Mouse (Mus musculus) midbrain, embryonic 14.5 days (tissue): ENCODE data around the gene Hoxb4. TPM values are rescaled to one million over a fixed set of nuclear protein-coding genes. Genes with fewer than 3 reads are reported as not detected.

Source experiments
- ATAC-seq: fragments of 200-750 bp; cut with Nextera tagmentation; 2 replicates; pipeline ENCODE4 v1.8.0; 2017; ENCODE audit warnings: moderate number of reproducible peaks, moderate library complexity; ENCODE audit not compliant: low FRiP score, low TSS enrichment
- DNase-seq: peaks from one replicate; pipeline ENCODE4 v3.0.0-alpha.2; 2015
- H3K27ac ChIP-seq: fragments of 300-500 bp; sonication (generic); replicated peaks from 2 replicates; pipeline ENCODE4 v1.5.1; 2014; ENCODE audit warnings: mild to moderate bottlenecking, low read depth, low read length, moderate library complexity
- H3K27me3 ChIP-seq: fragments of 300-500 bp; sonication (generic); 2 replicates; pipeline ENCODE4 v1.6.1; 2014; ENCODE audit warnings: low read length, control low read depth, mixed read lengths; ENCODE audit not compliant: control insufficient read depth, insufficient read depth
- H3K36me3 ChIP-seq: fragments of 300-500 bp; sonication (generic); 2 replicates; pipeline ENCODE4 v1.6.1; 2014; ENCODE audit warnings: low read length, control low read depth; ENCODE audit not compliant: control insufficient read depth, insufficient read depth
- H3K4me1 ChIP-seq: fragments of 300-500 bp; sonication (generic); 2 replicates; pipeline ENCODE4 v1.6.1; 2014; ENCODE audit warnings: mild to moderate bottlenecking, antibody characterized with exemption, low read length, control low read depth; ENCODE audit not compliant: control insufficient read depth, insufficient read depth
- H3K4me2 ChIP-seq: fragments of 300-500 bp; sonication (generic); 2 replicates; pipeline ENCODE4 v1.6.1; 2014; ENCODE audit warnings: mild to moderate bottlenecking, low read length, moderate library complexity
- H3K4me3 ChIP-seq: fragments of 300-500 bp; sonication (generic); replicated peaks from 2 replicates; pipeline ENCODE4 v1.5.1; 2014; ENCODE audit warnings: low read depth, low read length
- H3K9ac ChIP-seq: fragments of 300-500 bp; sonication (generic); replicated peaks from 2 replicates; pipeline ENCODE4 v1.6.1; 2014; ENCODE audit warnings: mild to moderate bottlenecking, low read length, moderate library complexity
- H3K9me3 ChIP-seq: fragments of 300-500 bp; sonication (generic); 2 replicates; pipeline ENCODE4 v1.6.1; 2016; ENCODE audit warnings: low read length, control low read depth, mixed read lengths; ENCODE audit not compliant: control insufficient read depth
- WGBS: fragments of 180-500 bp; shearing (Covaris S2); extraction: QIAGEN DNeasy Blood & Tissue Kit; methylation state at CpG from one replicate; pipeline ENCODE4 v1.1.7; 2014; 5-methylcytosine and 5-hydroxymethylcytosine counted together
- polyA plus RNA-seq: library from polyadenylated mRNA; unstranded; fragments of >200 nt; fragmentation: Nextera tagmentation; extraction: Ambion mirVana; gene quantifications from 2 replicates; pipeline ENCODE4 v1.2.1, GENCODE M21; 2014

Hoxb4 gene
- polyA plus RNA-seq, 1 experiment from 2014 or later = not detected

DNA sequence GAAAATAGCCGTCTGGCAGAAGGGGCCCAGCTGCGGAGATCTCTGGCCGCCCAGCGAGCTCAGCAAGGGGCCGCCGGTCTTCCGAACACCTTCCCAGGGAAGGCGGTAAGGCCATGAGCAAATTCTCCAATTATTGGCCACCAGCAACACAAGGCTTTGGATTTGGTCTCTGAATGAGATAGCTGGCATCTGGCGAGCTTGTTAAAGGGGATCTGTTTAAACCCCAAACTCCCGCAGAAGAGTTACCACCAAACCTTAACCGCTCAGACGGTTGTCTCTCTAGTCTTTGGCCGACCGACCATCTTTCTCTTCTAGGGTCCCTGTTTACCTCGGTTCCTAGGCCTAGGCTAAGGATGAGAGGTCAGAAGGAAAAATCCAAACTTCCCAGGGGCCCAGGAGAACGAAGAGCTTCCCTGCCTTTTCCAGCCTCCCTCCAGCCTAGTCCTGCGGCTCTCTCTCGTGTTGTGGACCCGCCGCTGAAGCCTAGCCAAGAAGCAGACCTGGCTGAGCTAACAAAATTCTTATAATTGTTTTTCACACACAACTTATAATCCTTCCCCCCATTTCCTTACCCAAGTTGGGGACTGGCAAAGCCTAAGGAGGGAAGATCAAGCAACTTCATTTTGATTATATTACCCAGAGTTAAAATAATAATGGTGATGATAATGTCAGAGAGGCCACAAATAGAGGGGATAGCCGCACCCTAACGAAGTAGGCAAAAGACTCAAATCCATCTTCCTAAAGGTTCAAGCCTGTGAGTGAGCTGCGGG is 15.5 kb upstream of the Hoxb4 start:
- DNase-seq (no peak), ATAC-seq (no peak)
- Histone ChIP-seq H3K9me3 (no peaks in the 10 kb centered on the region), H3K4me1 (no peaks in the 10 kb centered on the region), H3K4me2 (no peak overlapping the region), H3K36me3 (no peaks in the 10 kb centered on the region), H3K4me3 (no peak overlapping the region), H3K27me3 (peaks cover 100% of the 10 kb centered on the region), H3K27ac (no peak overlapping the region), H3K9ac (no peak overlapping the region)
- WGBS = 3% methylated on average over 23 of the region's 23 CpGs

DNA sequence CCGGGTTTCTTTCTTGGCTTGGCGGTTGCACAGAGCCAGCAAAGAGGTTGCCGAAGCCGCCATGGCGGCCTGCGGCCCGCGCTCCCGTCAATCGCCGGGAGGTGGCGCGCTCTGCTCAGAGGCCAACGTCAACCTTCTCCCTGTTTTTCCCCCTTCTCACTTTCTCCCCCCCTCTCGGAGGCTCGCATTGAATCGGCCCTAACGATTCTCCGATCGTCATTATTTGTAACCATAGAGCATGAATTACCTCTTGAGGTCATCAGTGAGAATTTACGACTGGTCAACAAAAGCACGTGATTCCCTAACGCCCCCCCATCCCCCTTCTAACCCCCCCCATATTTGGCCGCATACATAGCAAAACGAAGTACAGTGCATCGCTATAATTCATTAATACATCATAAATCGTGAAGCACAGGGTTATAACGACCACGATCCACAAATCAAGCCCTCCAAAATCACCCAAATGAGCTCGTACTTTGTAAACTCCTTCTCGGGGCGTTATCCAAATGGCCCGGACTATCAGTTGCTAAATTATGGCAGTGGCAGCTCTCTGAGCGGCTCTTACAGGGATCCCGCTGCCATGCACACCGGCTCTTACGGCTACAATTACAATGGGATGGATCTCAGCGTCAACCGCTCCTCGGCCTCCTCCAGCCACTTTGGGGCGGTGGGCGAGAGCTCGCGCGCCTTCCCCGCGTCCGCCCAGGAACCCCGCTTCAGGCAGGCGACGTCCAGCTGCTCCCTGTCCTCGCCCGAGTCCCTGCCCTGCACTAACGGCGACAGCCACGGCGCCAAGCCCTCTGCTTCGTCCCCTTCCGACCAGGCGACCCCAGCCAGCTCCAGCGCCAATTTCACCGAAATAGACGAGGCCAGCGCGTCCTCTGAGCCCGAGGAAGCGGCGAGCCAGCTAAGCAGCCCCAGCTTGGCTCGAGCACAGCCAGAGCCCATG is 14.6 kb upstream of the Hoxb4 start, which contains the start of gene Hoxb5:
Gene Hoxb5 (plus strand): TSS at position 186 of the 949 bp plus-strand sequence.
- H3K9ac ChIP-seq = no peak within 1 kb of the TSS
- DNase-seq = peak; percentile 83
- H3K4me1 ChIP-seq = no peaks in the 10 kb centered on the region
- no peak within 1 kb of the TSS for H3K27ac ChIP-seq
- H3K9me3 ChIP-seq = no peaks in the 10 kb centered on the region
- peaks cover 100% of the 10 kb centered on the region for H3K27me3 ChIP-seq
- H3K4me2 ChIP-seq = no peak within 1 kb of the TSS
- H3K4me3 ChIP-seq = no peak within 1 kb of the TSS
- H3K36me3 ChIP-seq = no peaks in the 10 kb centered on the region
- 1% methylated on average over 69 of the region's 69 CpGs for WGBS
- ATAC-seq = no peak

GRCm38 (mm10) chr11:96304381-96305195 is 13.5 kb upstream of the Hoxb4 start:
- no peak overlapping the region for H3K27ac ChIP-seq
- H3K36me3 ChIP-seq = no peaks in the 10 kb centered on the region
- no peaks in the 10 kb centered on the region for H3K9me3 ChIP-seq
- H3K27me3 ChIP-seq = peaks cover 100% of the 10 kb centered on the region
- 2% methylated on average over 38 of the region's 38 CpGs for WGBS
- H3K4me3 ChIP-seq = no peak overlapping the region
- no peak overlapping the region for H3K4me2 ChIP-seq
- H3K4me1 ChIP-seq = no peaks in the 10 kb centered on the region
- ATAC-seq = no peak
- H3K9ac ChIP-seq = no peak overlapping the region
- no peak for DNase-seq

GRCm38 (mm10) chr11:96305505-96306182 is 12.4 kb upstream of the Hoxb4 start:
- ATAC-seq (no peak), DNase-seq (no peak)
- Histone ChIP-seq H3K4me2 (no peak overlapping the region), H3K4me1 (no peaks in the 10 kb centered on the region), H3K4me3 (no peak overlapping the region), H3K9ac (no peak overlapping the region), H3K9me3 (no peaks in the 10 kb centered on the region), H3K27ac (no peak overlapping the region), H3K36me3 (no peaks in the 10 kb centered on the region), H3K27me3 (peaks cover 100% of the 10 kb centered on the region)
- WGBS = 15% methylated on average over 6 of the region's 6 CpGs

DNA sequence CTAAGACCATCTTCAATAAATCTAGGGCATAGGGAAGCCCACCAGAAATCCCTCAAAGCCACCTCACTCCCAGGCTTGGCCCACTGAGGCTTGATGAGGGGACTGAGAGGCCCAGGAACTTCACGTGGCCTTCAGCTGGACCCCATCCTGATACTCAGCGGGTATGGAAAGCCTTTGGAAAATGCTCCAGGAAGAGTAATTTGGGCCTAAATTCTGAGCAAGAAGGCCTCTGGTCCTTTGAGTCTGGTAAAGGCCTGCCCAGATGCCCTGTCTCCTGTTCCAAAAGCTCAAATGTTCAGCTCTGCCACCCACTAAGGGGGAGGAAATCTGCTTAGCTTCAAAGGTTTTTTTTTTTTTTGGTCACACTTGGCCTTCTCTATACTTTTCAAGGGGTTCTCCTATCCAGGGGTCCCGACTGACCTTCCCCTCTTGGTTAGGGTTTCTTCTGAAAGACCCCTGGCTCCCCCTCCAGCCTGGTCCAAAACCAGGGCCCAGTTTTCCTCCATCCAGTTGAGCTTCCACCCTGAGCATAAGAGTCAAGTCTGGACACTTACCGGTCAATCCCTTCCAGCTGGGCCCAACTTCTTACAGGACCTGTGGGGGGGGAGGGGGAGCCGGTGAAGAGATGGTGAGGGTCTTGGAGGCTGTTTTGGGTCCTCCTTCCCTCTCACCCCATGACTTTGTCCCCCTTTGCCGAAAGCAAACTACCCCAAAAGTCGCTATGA is 11.7 kb upstream of the Hoxb4 start:
- no peak overlapping the region for H3K4me3 ChIP-seq

DNA sequence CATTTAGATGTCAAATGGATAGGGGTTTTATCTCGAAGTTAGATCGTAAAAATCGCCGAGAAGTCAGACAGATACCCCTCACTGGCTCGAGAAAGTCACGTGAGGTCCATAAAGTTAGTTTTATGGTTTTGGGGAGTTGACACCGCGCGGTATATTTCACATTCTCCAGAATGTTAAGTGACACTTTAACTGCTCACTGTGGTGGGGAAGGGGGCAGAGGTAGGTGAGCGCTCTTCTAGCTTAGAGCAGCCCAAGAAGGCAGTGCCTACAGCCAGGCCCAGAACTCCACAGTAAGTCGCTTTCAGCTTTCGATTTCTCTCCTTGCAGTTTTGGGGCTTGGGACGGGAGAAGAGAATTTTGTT is 11.2 kb upstream of the Hoxb4 start:
- Histone ChIP-seq H3K36me3 (no peaks in the 10 kb centered on the region), H3K4me2 (no peak overlapping the region), H3K4me3 (no peak overlapping the region), H3K9ac (no peak overlapping the region), H3K9me3 (no peaks in the 10 kb centered on the region), H3K27me3 (peaks cover 100% of the 10 kb centered on the region), H3K4me1 (no peaks in the 10 kb centered on the region), H3K27ac (no peak overlapping the region)
- no peak for DNase-seq
- ATAC-seq = no peak
- 3% methylated on average over 13 of the region's 13 CpGs for WGBS

More for the DNA sequence above, 11.7 kb upstream of the Hoxb4 start:
- no peaks in the 10 kb centered on the region for H3K4me1 ChIP-seq
- H3K4me2 ChIP-seq = no peak overlapping the region
- DNase-seq (no peak), ATAC-seq (no peak)
- no peaks in the 10 kb centered on the region for H3K36me3 ChIP-seq
- no peaks in the 10 kb centered on the region for H3K9me3 ChIP-seq
- no peak overlapping the region for H3K27ac ChIP-seq
- WGBS = 4% methylated on average over 7 of the region's 7 CpGs
- peaks cover 100% of the 10 kb centered on the region for H3K27me3 ChIP-seq
- no peak overlapping the region for H3K9ac ChIP-seq

- 11% methylated on average over 4 of the region's 4 CpGs for WGBS
- Histone ChIP-seq H3K9ac (no peak overlapping the region), H3K4me3 (no peak overlapping the region), H3K9me3 (no peaks in the 10 kb centered on the region), H3K27me3 (peaks cover 100% of the 10 kb centered on the region), H3K27ac (no peak overlapping the region), H3K36me3 (no peaks in the 10 kb centered on the region), H3K4me1 (no peaks in the 10 kb centered on the region), H3K4me2 (no peak overlapping the region)
- DNase-seq (no peak), ATAC-seq (no peak)
These were observed 9.3 kb upstream of the Hoxb4 start for GRCm38 (mm10) chr11:96308763-96309162.
